Mouse (Mus musculus) hindbrain, embryonic 14.5 days (tissue): ENCODE results near the gene Ttc7. TPM values are rescaled to one million over a fixed set of nuclear protein-coding genes. Genes with fewer than 3 reads are reported as not detected.

ENCODE experiments used
- ATAC-seq: fragments of 200-750 bp; cut with Nextera tagmentation; 2 replicates; pipeline ENCODE4 v1.8.0; 2017; ENCODE audit warnings: moderate number of reproducible peaks, mild to moderate bottlenecking, moderate TSS enrichment, moderate library complexity; ENCODE audit not compliant: low FRiP score
- DNase-seq: peaks from one replicate; pipeline ENCODE4 v3.0.0-alpha.2; 2015; ENCODE audit warnings: low spot score
- H3K27ac ChIP-seq: fragments of 300-500 bp; sonication (generic); 2 replicates; pipeline ENCODE4 v1.5.1; 2014; ENCODE audit warnings: mild to moderate bottlenecking, moderate library complexity
- H3K27me3 ChIP-seq: fragments of 300-500 bp; sonication (generic); 2 replicates; pipeline ENCODE4 v1.6.1; 2014; ENCODE audit warnings: mild to moderate bottlenecking, low read length, mixed read lengths; ENCODE audit not compliant: control insufficient read depth, insufficient read depth
- H3K36me3 ChIP-seq: fragments of 300-500 bp; sonication (generic); replicated peaks from 2 replicates; pipeline ENCODE4 v1.6.1; 2014; ENCODE audit not compliant: control insufficient read depth, insufficient read depth
- H3K4me1 ChIP-seq: fragments of 300-500 bp; sonication (generic); replicated peaks from 2 replicates; pipeline ENCODE4 v1.6.1; 2014; ENCODE audit warnings: antibody characterized with exemption, low read length, mixed read lengths; ENCODE audit not compliant: control insufficient read depth, insufficient read depth
- H3K4me2 ChIP-seq: fragments of 300-500 bp; sonication (generic); replicated peaks from 2 replicates; pipeline ENCODE4 v1.6.1; 2014; ENCODE audit warnings: mild to moderate bottlenecking, moderate library complexity
- H3K4me3 ChIP-seq: fragments of 300-500 bp; sonication (generic); replicated peaks from 2 replicates; pipeline ENCODE4 v1.5.1; 2014; ENCODE audit warnings: mild to moderate bottlenecking, low read length
- H3K9ac ChIP-seq: fragments of 300-500 bp; sonication (generic); 2 replicates; pipeline ENCODE4 v1.6.1; 2014
- H3K9me3 ChIP-seq: fragments of 300-500 bp; sonication (generic); 2 replicates; pipeline ENCODE4 v1.6.1; 2016; ENCODE audit warnings: low read length; ENCODE audit not compliant: control insufficient read depth
- WGBS: fragments of 180-500 bp; shearing (Covaris S2); extraction: QIAGEN DNeasy Blood & Tissue Kit; methylation state at CpG from one replicate; pipeline ENCODE4 v1.1.7; 2014; 5-methylcytosine and 5-hydroxymethylcytosine counted together
- polyA plus RNA-seq: library from polyadenylated mRNA; unstranded; fragments of >200 nt; fragmentation: Nextera tagmentation; extraction: Ambion mirVana; gene quantifications from 2 replicates; pipeline ENCODE4 v1.2.1, GENCODE M21; 2014

Ttc7 gene
- polyA plus RNA-seq: 5.0 and 6.3 TPM in 2 replicates

- no peaks in the 10 kb centered on the region for H3K9me3 ChIP-seq
- WGBS: 0% methylated on average over 21 of the region's 38 CpGs
- peaks cover 35% of the 10 kb centered on the region for H3K27me3 ChIP-seq
Measured at GRCm38 (mm10) chr17:87282706-87283053, at the start of gene Ttc7. TSS of gene Ttc7 (plus strand) at chr17:87282886.

GRCm38 (mm10) chr17:87235019-87235418, 47.7 kb upstream of the Ttc7 start:
- Histone ChIP-seq H3K27me3 (no peaks in the 10 kb centered on the region), H3K9ac (no peak overlapping the region), H3K9me3 (no peaks in the 10 kb centered on the region), H3K36me3 (no peaks in the 10 kb centered on the region), H3K4me2 (no peak overlapping the region), H3K27ac (no peak overlapping the region), H3K4me1 (no peaks in the 10 kb centered on the region), H3K4me3 (no peak overlapping the region)
- no peak for ATAC-seq
- 97% methylated on average over 6 of the region's 6 CpGs for WGBS
- DNase-seq: no peak

More at GRCm38 (mm10) chr17:87282706-87283053, at the start of gene Ttc7:
- peak; percentile 94 for ATAC-seq
- H3K27ac ChIP-seq: peak within 1 kb of the TSS; percentile 80
- peaks cover 23% of the 10 kb centered on the region for H3K4me1 ChIP-seq
- peak within 1 kb of the TSS; percentile 84 for H3K9ac ChIP-seq
- H3K36me3 ChIP-seq: no peaks in the 10 kb centered on the region
- H3K4me2 ChIP-seq: peak within 1 kb of the TSS; percentile 78
- H3K4me3 ChIP-seq: peak within 1 kb of the TSS; percentile 78
- peak; percentile 90 for DNase-seq

- Histone ChIP-seq H3K4me1 (no peaks in the 10 kb centered on the region), H3K9me3 (peaks cover 8% of the 10 kb centered on the region; the same call in 1 of the 2 replicates), H3K4me2 (no peak overlapping the region), H3K4me3 (no peak overlapping the region), H3K27me3 (no peaks in the 10 kb centered on the region), H3K36me3 (no peaks in the 10 kb centered on the region), H3K27ac (peak overlapping the region; percentile 26; the same call in 1 of the 2 replicates), H3K9ac (no peak overlapping the region)
- no peak for ATAC-seq
- DNase-seq: no peak
- 51% methylated on average over 18 of the region's 18 CpGs for WGBS
Measured at GRCm38 (mm10) chr17:87236725-87237650, 45.7 kb upstream of the Ttc7 start.

GRCm38 (mm10) chr17:87237826-87238225, 44.9 kb upstream of the Ttc7 start:
- no peak overlapping the region for H3K4me3 ChIP-seq
- H3K9me3 ChIP-seq: peaks cover 11% of the 10 kb centered on the region; the same call in 1 of the 2 replicates
- no peak overlapping the region for H3K4me2 ChIP-seq
- H3K9ac ChIP-seq: no peak overlapping the region
- no peak overlapping the region for H3K27ac ChIP-seq
- no peaks in the 10 kb centered on the region for H3K36me3 ChIP-seq
- WGBS: 81% methylated on average over 11 of the region's 11 CpGs
- no peaks in the 10 kb centered on the region for H3K4me1 ChIP-seq
- DNase-seq (no peak), ATAC-seq (no peak)
- no peaks in the 10 kb centered on the region for H3K27me3 ChIP-seq

GRCm38 (mm10) chr17:87246103-87246502, 36.6 kb upstream of the Ttc7 start:
- H3K4me1 ChIP-seq: no peaks in the 10 kb centered on the region
- no peak overlapping the region for H3K4me2 ChIP-seq
- DNase-seq (no peak), ATAC-seq (no peak)
- 72% methylated on average over 9 of the region's 9 CpGs for WGBS
- H3K36me3 ChIP-seq: no peaks in the 10 kb centered on the region
- no peak overlapping the region for H3K9ac ChIP-seq
- no peak overlapping the region for H3K27ac ChIP-seq
- H3K4me3 ChIP-seq: no peak overlapping the region
- H3K9me3 ChIP-seq: peaks cover 11% of the 10 kb centered on the region; the same call in 1 of the 2 replicates
- no peaks in the 10 kb centered on the region for H3K27me3 ChIP-seq

- 75% methylated on average over 8 of the region's 8 CpGs for WGBS
- no peak overlapping the region for H3K4me3 ChIP-seq
- H3K4me1 ChIP-seq: 0 out of 2 replicates have a peak, but pooled peaks cover 4% of the 10 kb centered on the region
- H3K9ac ChIP-seq: no peak overlapping the region
- no peak overlapping the region for H3K4me2 ChIP-seq
- peaks cover 58% of the 10 kb centered on the region for H3K36me3 ChIP-seq
- DNase-seq: no peak
- no peak for ATAC-seq
- peak overlapping the region; percentile 29; the same call in 1 of the 2 replicates for H3K27ac ChIP-seq
- no peaks in the 10 kb centered on the region for H3K27me3 ChIP-seq
- H3K9me3 ChIP-seq: no peaks in the 10 kb centered on the region
Measured at GRCm38 (mm10) chr17:87254384-87254783, 28.3 kb upstream of the Ttc7 start.

GRCm38 (mm10) chr17:87255672-87256071, 27.0 kb upstream of the Ttc7 start:
- ATAC-seq: no peak

GRCm38 (mm10) chr17:87263401-87263800, 19.3 kb upstream of the Ttc7 start:
- DNase-seq (no peak), ATAC-seq (no peak)
- Histone ChIP-seq H3K4me3 (no peak overlapping the region), H3K36me3 (peaks cover 18% of the 10 kb centered on the region), H3K9me3 (peaks cover 5% of the 10 kb centered on the region; the same call in 1 of the 2 replicates), H3K27me3 (no peaks in the 10 kb centered on the region), H3K4me1 (peaks cover 19% of the 10 kb centered on the region), H3K9ac (no peak overlapping the region), H3K4me2 (no peak overlapping the region), H3K27ac (no peak overlapping the region)
- WGBS: 96% methylated on average over 6 of the region's 6 CpGs

More at GRCm38 (mm10) chr17:87255672-87256071, 27.0 kb upstream of the Ttc7 start:
- WGBS: 75% methylated on average over 16 of the region's 16 CpGs
- Histone ChIP-seq H3K27me3 (no peaks in the 10 kb centered on the region), H3K9me3 (0 out of 2 replicates have a peak, but pooled peaks cover 3% of the 10 kb centered on the region), H3K4me3 (no peak overlapping the region), H3K4me1 (0 out of 2 replicates have a peak, but pooled peaks cover 4% of the 10 kb centered on the region), H3K27ac (no peak overlapping the region), H3K36me3 (peaks cover 69% of the 10 kb centered on the region), H3K4me2 (no peak overlapping the region), H3K9ac (no peak overlapping the region)
- DNase-seq: no peak

GRCm38 (mm10) chr17:87264054-87264830, 18.4 kb upstream of the Ttc7 start:
- Histone ChIP-seq H3K4me1 (peaks cover 19% of the 10 kb centered on the region), H3K4me3 (peak overlapping the region; percentile 80), H3K9me3 (peaks cover 5% of the 10 kb centered on the region; the same call in 1 of the 2 replicates), H3K9ac (peak overlapping the region; percentile 94), H3K27ac (no peak overlapping the region), H3K27me3 (no peaks in the 10 kb centered on the region), H3K36me3 (peaks cover 18% of the 10 kb centered on the region), H3K4me2 (peak overlapping the region; percentile 86)
- DNase-seq (no peak), ATAC-seq (no peak)
- WGBS: 94% methylated on average over 11 of the region's 11 CpGs
